ENCODE assay signal across 13 mouse cellular contexts in the genomic region with DNA sequence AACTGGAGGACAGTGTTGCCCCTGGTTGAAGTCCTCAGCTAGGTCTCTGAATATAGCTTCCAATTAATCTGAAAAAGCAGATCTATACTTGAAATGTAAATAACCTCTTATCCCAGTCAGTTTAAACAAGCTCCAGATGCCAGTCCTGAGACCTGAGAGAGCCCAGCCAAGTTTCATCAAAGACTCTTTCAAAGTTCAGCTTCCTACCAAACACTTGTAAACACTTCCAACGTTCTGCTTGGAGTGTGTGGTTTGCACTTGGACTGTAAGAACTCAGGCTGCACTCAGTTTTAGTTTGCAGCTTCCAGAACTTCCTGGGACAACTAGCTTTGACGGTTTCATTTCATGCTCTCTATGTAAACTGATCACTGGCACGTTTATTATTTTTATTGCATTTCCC.
"Had no signal": no experiment of that assay in that cellular context is flagged by ENCODE, and none has a peak within 500 bp of the region (broad histone marks: within the 10 kb centered on the region; RNA-seq: fewer than 3 reads in every experiment).

No protein-coding gene starts in this region.

- H3K36me3 ChIP-seq: intestine, embryonic 15.5 days; liver, embryonic 12.5 days; midbrain, embryonic 12.5 days; neural tube, embryonic 13.5 days had no signal

- H3K4me3 ChIP-seq: intestine, embryonic 15.5 days; layer of hippocampus, adult 2 months; liver, embryonic 12.5 days; midbrain, embryonic 12.5 days; neural tube, embryonic 13.5 days had no signal

- H3K27ac ChIP-seq: hindbrain, postnatal 0 days; intestine, embryonic 15.5 days; layer of hippocampus, adult 2 months; liver, embryonic 12.5 days; midbrain, embryonic 12.5 days; neural tube, embryonic 13.5 days had no signal

- H3K4me1 ChIP-seq: intestine, embryonic 15.5 days; liver, embryonic 12.5 days; midbrain, embryonic 12.5 days; neural tube, embryonic 13.5 days had no signal

- DNase-seq: kidney, adult 18-20 months; kidney, postnatal 10 days; kidney, postnatal 4 days; right cerebral cortex, postnatal 14 days; thymus, adult 2 months; thymus, postnatal 25 days had no signal

- H3K27me3 ChIP-seq: intestine, embryonic 15.5 days; liver, embryonic 12.5 days; midbrain, embryonic 12.5 days; neural tube, embryonic 13.5 days had no signal

- H3K9me3 ChIP-seq: intestine, embryonic 15.5 days; liver, embryonic 12.5 days; midbrain, embryonic 12.5 days; neural tube, embryonic 13.5 days had no signal

- ATAC-seq: hindbrain, postnatal 0 days; intestine, embryonic 15.5 days; liver, embryonic 12.5 days; midbrain, embryonic 16.5 days had no signal

- H3K9ac ChIP-seq: intestine, embryonic 15.5 days; liver, embryonic 12.5 days; midbrain, embryonic 12.5 days; neural tube, embryonic 13.5 days had no signal

- H3K4me2 ChIP-seq: intestine, embryonic 15.5 days; liver, embryonic 12.5 days; midbrain, embryonic 12.5 days; neural tube, embryonic 13.5 days had no signal
